In the genomic region with DNA sequence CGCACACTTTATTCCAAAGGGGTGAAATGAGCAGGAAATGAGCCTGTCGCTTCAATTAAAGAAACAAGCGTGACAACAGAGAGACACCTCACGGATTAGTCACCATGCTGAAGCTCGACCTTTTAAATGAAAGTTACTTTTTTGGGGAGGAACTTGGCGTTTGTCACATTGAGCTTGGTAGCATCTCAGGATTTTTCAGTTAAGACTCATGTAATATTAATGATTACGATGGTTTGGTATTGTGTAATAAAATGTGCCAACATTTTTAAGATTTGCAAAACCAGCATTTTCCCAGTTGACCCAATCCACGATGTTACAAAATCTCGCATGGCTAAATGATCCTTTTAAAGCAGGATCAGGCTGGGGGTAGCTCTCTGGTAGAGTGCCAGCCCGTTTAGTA, we compare ENCODE assay signal across 13 mouse cellular contexts.
"Had no signal": no experiment of that assay in that cellular context is flagged by ENCODE, and none has a peak within 500 bp of the region (broad histone marks: within the 10 kb centered on the region; RNA-seq: fewer than 3 reads in every experiment).

No protein-coding gene starts in this region.

- H3K27ac ChIP-seq: kidney, embryonic 15.5 days; left cerebral cortex, adult 2 months; limb, embryonic 15.5 days; liver, embryonic 12.5 days had no signal

- H3K4me2 ChIP-seq: kidney, embryonic 15.5 days; limb, embryonic 15.5 days; liver, embryonic 12.5 days; lung, embryonic 14.5 days had no signal

- H3K36me3 ChIP-seq: liver, embryonic 12.5 days had no signal

- H3K27me3 ChIP-seq: kidney, embryonic 15.5 days; limb, embryonic 15.5 days; liver, embryonic 12.5 days had no signal

- DNase-seq: kidney, adult 2 months; kidney, postnatal 14 days; lung, embryonic 14.5 days; lung, postnatal 14 days; right cerebral cortex, postnatal 4 days; spleen, adult 18-20 months; thymus, adult 18-20 months; thymus, postnatal 14 days had no signal

- ATAC-seq: intestine, embryonic 16.5 days; liver, embryonic 12.5 days had no signal

- H3K9ac ChIP-seq: kidney, embryonic 15.5 days; limb, embryonic 15.5 days; liver, embryonic 12.5 days; lung, embryonic 14.5 days had no signal

- H3K4me3 ChIP-seq: kidney, embryonic 15.5 days; left cerebral cortex, adult 2 months; limb, embryonic 15.5 days; liver, embryonic 12.5 days had no signal

- H3K9me3 ChIP-seq: kidney, embryonic 15.5 days; limb, embryonic 15.5 days; liver, embryonic 12.5 days had no signal
